Mouse (Mus musculus) intestine, embryonic 16.5 days (tissue): ENCODE results near the gene Padi4. TPM values are rescaled to one million over a fixed set of nuclear protein-coding genes. Genes with fewer than 3 reads are reported as not detected.

Experiments
- ATAC-seq: fragments of 200-750 bp; cut with Nextera tagmentation; 2 replicates; pipeline ENCODE4 v1.8.0; 2017; ENCODE audit warnings: moderate TSS enrichment, moderate library complexity
- H3K27ac ChIP-seq: fragments of 300-500 bp; sonication (generic); 2 replicates; pipeline ENCODE4 v1.5.1; 2014; ENCODE audit warnings: mild to moderate bottlenecking, low read length
- H3K27me3 ChIP-seq: fragments of 300-500 bp; sonication (generic); replicated peaks from 2 replicates; pipeline ENCODE4 v1.6.1; 2014; ENCODE audit warnings: low read length, control low read depth, mixed read lengths; ENCODE audit not compliant: control insufficient read depth, insufficient read depth
- H3K36me3 ChIP-seq: fragments of 300-500 bp; sonication (generic); 2 replicates; pipeline ENCODE4 v1.6.1; 2014; ENCODE audit warnings: low read length, control low read depth; ENCODE audit not compliant: control insufficient read depth, insufficient read depth
- H3K4me1 ChIP-seq: fragments of 300-500 bp; sonication (generic); 2 replicates; pipeline ENCODE4 v1.6.1; 2014; ENCODE audit warnings: low read length, control low read depth, mixed read lengths; ENCODE audit not compliant: control insufficient read depth, insufficient read depth
- H3K4me2 ChIP-seq: fragments of 300-500 bp; sonication (generic); 2 replicates; pipeline ENCODE4 v1.6.1; 2014; ENCODE audit warnings: low read depth, low read length, control low read depth
- H3K4me3 ChIP-seq: fragments of 300-500 bp; sonication (generic); 2 replicates; pipeline ENCODE4 v1.5.1; 2014; ENCODE audit warnings: mild to moderate bottlenecking, low read length
- H3K9ac ChIP-seq: fragments of 300-500 bp; sonication (generic); 2 replicates; pipeline ENCODE4 v1.6.1; 2014; ENCODE audit warnings: low read depth, low read length
- H3K9me3 ChIP-seq: fragments of 300-500 bp; sonication (generic); 2 replicates; pipeline ENCODE4 v1.6.1; 2016; ENCODE audit warnings: low read length, control low read depth; ENCODE audit not compliant: control insufficient read depth
- WGBS: fragments of 180-500 bp; shearing (Covaris S2); extraction: QIAGEN DNeasy Blood & Tissue Kit; methylation state at CpG from one replicate; pipeline ENCODE4 v1.1.7; 2014; 5-methylcytosine and 5-hydroxymethylcytosine counted together
- polyA plus RNA-seq: library from polyadenylated mRNA; unstranded; fragments of >200 nt; fragmentation: Nextera tagmentation; extraction: Ambion mirVana; gene quantifications from 2 replicates; pipeline ENCODE4 v1.2.1, GENCODE M21; 2015

The Padi4 gene
- polyA plus RNA-seq, 1 experiment from 2014 or later = 4.4 TPM

DNA sequence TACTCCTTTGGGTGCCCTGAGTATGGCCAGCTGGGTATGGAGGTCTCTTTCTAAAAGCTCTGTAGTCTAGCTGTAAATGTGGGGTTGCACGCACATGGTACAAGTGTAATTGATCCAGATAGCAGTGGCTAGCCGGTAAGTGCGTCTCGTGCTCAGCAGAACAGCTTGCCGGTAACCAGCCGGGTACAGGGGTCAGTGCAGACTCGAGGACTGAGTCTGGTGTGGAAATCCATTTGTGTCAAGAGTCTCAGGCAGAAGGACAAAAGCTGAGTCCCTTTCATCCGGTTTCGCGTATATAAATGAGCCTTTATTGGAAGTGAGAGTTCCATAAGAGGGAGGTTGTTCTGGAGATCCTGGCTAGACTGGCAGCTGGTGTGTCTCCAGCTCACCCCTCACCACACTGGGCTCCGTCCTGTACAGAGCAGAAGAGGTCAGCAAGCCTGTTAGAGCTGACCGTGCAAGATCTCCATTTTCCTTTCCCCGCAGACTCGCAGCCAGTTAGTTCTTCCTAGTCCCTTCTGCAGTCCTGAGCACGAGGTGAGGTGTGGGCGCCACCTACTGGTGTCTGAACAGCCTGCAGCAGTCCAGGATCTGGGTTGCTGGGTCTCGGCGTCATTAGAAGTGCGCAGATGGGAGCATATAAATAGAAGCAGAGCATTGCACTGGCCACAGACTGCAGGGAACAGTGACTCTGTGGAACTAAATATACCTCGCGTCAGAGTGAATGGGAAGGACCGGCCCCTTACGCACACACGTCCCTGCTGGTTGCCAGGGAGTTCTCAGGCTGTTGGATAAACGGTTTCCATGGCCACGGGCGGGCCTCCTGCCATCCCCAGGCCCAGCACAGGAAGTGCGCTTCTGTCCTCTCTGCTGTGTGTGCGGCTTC is 60.3 kb downstream of the Padi4 start:
- Histone ChIP-seq H3K4me1 (peaks cover 10% of the 10 kb centered on the region), H3K36me3 (peaks cover 34% of the 10 kb centered on the region), H3K4me3 (no peak overlapping the region), H3K4me2 (no peak overlapping the region), H3K9ac (0 out of 2 replicates have a peak overlapping the region, but pooled peaks have one; percentile 24), H3K9me3 (no peaks in the 10 kb centered on the region), H3K27ac (peak overlapping the region; percentile 61), H3K27me3 (no peaks in the 10 kb centered on the region)
- peak; percentile 83 for ATAC-seq
- WGBS = 40% methylated on average over 29 of the region's 29 CpGs

DNA sequence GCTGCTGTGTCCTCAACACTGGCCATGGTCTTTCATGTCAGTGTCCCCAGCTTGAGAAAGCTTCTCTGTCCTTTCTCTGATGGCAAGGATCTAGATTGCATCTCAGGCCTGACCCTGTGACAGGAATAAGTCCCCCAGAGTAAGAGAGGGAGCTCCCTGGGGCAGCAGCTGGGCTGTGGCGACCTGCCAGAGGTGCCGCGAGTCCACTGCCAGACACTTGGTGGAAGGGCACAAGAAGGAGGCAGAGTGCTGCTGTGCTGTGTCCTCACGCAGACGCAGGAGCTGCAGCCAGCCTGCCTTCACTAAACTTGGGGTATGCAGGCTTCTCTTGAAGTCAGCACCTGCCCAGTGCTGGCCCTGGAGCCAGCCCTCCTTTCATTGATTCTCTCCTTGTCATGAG is 62.7 kb downstream of the Padi4 start:
- H3K36me3 ChIP-seq = peaks cover 30% of the 10 kb centered on the region
- no peaks in the 10 kb centered on the region for H3K9me3 ChIP-seq
- H3K27me3 ChIP-seq = no peaks in the 10 kb centered on the region
- H3K4me3 ChIP-seq = no peak overlapping the region
- H3K27ac ChIP-seq = no peak overlapping the region
- no peak overlapping the region for H3K9ac ChIP-seq
- ATAC-seq = no peak
- WGBS = 81% methylated on average over 5 of the region's 5 CpGs
- no peak overlapping the region for H3K4me2 ChIP-seq
- peaks cover 33% of the 10 kb centered on the region for H3K4me1 ChIP-seq

- no peaks in the 10 kb centered on the region for H3K9me3 ChIP-seq
- H3K4me3 ChIP-seq = no peak overlapping the region
- no peaks in the 10 kb centered on the region for H3K27me3 ChIP-seq
- ATAC-seq = no peak
- H3K4me1 ChIP-seq = peaks cover 37% of the 10 kb centered on the region
- H3K4me2 ChIP-seq = no peak overlapping the region
- 85% methylated on average over 10 of the region's 10 CpGs for WGBS
- no peak overlapping the region for H3K27ac ChIP-seq
- H3K9ac ChIP-seq = no peak overlapping the region
- peaks cover 27% of the 10 kb centered on the region for H3K36me3 ChIP-seq
Measured at GRCm38 (mm10) chr4:140710781-140711180, 63.3 kb downstream of the Padi4 start.

- H3K4me1 ChIP-seq = peaks cover 47% of the 10 kb centered on the region
- H3K36me3 ChIP-seq = peaks cover 18% of the 10 kb centered on the region
- WGBS = 83% methylated on average over 10 of the region's 10 CpGs
- ATAC-seq = no peak
- no peaks in the 10 kb centered on the region for H3K27me3 ChIP-seq
- H3K9me3 ChIP-seq = no peaks in the 10 kb centered on the region
- H3K9ac ChIP-seq = no peak overlapping the region; the same call in 1 of the 2 replicates
- no peak overlapping the region for H3K27ac ChIP-seq
- H3K4me2 ChIP-seq = no peak overlapping the region
- H3K4me3 ChIP-seq = no peak overlapping the region
Measured at GRCm38 (mm10) chr4:140709617-140710016, 64.4 kb downstream of the Padi4 start.

GRCm38 (mm10) chr4:140709111-140709510 is 64.9 kb downstream of the Padi4 start:
- WGBS = 73% methylated on average over 7 of the region's 7 CpGs
- H3K4me1 ChIP-seq = peaks cover 50% of the 10 kb centered on the region
- H3K4me2 ChIP-seq = no peak overlapping the region
- no peaks in the 10 kb centered on the region for H3K9me3 ChIP-seq
- no peak overlapping the region for H3K9ac ChIP-seq
- H3K36me3 ChIP-seq = peaks cover 13% of the 10 kb centered on the region; the same call in 1 of the 2 replicates
- no peaks in the 10 kb centered on the region for H3K27me3 ChIP-seq
- ATAC-seq = no peak
- no peak overlapping the region for H3K27ac ChIP-seq
- no peak overlapping the region for H3K4me3 ChIP-seq

DNA sequence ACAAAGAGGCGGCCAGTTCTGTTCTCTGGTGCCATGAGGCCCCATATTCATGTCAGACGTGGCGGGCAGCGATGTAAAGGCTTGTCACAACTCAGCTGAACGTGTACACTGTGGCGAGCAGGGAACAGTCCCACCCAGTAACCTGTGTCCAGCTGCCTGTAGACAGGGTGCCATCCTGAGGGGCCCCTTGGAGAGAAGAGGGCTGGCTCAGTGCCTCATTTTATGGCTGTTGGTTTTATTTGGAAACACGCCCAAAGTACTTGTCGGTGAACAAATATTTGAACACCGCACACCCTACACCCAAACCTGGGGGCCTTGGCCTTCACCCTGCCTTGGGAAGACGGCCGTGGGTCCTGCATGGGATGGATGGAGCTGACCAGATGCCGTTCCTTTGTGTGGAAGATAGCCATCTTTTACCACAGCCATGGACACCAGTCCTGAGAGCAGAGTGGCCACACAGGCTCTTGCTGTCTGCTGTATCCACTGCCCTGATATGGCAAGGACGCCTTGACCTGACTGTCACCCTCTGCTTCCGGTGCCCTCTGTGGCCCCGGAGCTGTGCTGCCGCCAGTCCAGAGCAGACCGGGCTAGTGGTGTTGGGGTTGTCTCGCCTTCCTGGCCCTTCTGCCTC is 65.6 kb downstream of the Padi4 start:
- WGBS = 57% methylated on average over 18 of the region's 18 CpGs
- peak overlapping the region; percentile 78 for H3K27ac ChIP-seq
- ATAC-seq = peak; percentile 84
- no peak overlapping the region for H3K4me3 ChIP-seq
- no peaks in the 10 kb centered on the region for H3K9me3 ChIP-seq
- peaks cover 11% of the 10 kb centered on the region; the same call in 1 of the 2 replicates for H3K36me3 ChIP-seq
- peak overlapping the region; percentile 34 for H3K4me2 ChIP-seq
- peak overlapping the region; percentile 50 for H3K9ac ChIP-seq
- H3K27me3 ChIP-seq = no peaks in the 10 kb centered on the region
- H3K4me1 ChIP-seq = peaks cover 54% of the 10 kb centered on the region

DNA sequence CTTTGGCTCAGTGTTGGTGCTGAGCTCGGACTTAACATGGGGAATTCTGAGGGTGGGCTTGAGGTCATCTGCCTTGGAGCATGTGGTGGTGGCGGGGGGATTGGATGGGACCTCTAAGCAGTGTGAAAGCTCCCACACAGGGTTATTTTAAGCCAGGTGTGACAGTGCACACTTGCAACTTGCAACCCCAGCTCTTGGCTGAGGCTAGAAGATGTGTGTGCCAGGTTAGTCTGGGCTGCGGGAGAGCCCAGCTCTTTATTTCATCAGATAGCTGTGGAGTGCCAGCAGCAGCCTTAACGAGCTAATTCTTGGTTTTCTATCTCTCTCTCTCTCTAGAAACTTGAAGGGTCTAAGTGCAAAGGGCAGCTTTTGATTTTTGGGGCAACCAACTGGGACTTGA is 66.4 kb downstream of the Padi4 start:
- Histone ChIP-seq H3K27ac (peak overlapping the region; percentile 78), H3K9me3 (no peaks in the 10 kb centered on the region), H3K4me1 (peaks cover 55% of the 10 kb centered on the region), H3K4me2 (peak overlapping the region; percentile 34), H3K27me3 (no peaks in the 10 kb centered on the region), H3K9ac (peak overlapping the region; percentile 50), H3K4me3 (peak overlapping the region; percentile 12; the same call in 1 of the 2 replicates), H3K36me3 (peaks cover 11% of the 10 kb centered on the region; the same call in 1 of the 2 replicates)
- 71% methylated on average over 4 of the region's 4 CpGs for WGBS
- ATAC-seq = no peak

- peak overlapping the region; percentile 67 for H3K4me3 ChIP-seq
- H3K4me1 ChIP-seq = peaks cover 62% of the 10 kb centered on the region
- H3K36me3 ChIP-seq = peaks cover 4% of the 10 kb centered on the region; the same call in 1 of the 2 replicates
- H3K27ac ChIP-seq = peak overlapping the region; percentile 13; the same call in 1 of the 2 replicates
- H3K27me3 ChIP-seq = 0 out of 2 replicates have a peak, but pooled peaks cover 4% of the 10 kb centered on the region
- 22% methylated on average over 4 of the region's 4 CpGs for WGBS
- H3K9ac ChIP-seq = peak overlapping the region; percentile 84
- peak overlapping the region; percentile 96; the same call in 1 of the 2 replicates for H3K4me2 ChIP-seq
- no peak for ATAC-seq
- H3K9me3 ChIP-seq = no peaks in the 10 kb centered on the region
Measured at GRCm38 (mm10) chr4:140704166-140704565, 69.9 kb downstream of the Padi4 start.

DNA sequence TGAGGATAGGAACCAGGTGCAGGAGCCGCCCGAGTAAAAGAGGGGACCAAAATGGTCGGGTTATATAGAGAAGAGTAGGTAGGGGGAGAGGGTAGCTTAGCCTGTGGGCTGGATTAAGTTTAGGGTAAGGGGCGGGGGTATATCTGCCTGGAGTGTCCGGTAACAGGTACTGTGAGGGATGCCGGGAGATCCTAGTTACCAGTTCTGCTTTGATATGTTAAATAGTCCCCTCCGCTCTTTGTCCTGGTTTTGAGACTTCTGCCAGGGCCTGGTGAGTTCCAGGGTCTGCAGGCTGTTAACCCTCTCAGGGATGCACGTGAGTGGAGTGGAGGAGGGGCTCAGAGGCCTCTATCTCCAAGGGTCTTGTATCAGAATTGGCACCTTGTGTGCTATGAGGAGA is 70.4 kb downstream of the Padi4 start:
- Histone ChIP-seq H3K4me1 (peaks cover 57% of the 10 kb centered on the region), H3K4me2 (peak overlapping the region; percentile 96), H3K27ac (peak overlapping the region; percentile 18; the same call in 1 of the 2 replicates), H3K4me3 (peak overlapping the region; percentile 67), H3K27me3 (0 out of 2 replicates have a peak, but pooled peaks cover 8% of the 10 kb centered on the region), H3K36me3 (peaks cover 3% of the 10 kb centered on the region; the same call in 1 of the 2 replicates), H3K9ac (peak overlapping the region; percentile 84), H3K9me3 (no peaks in the 10 kb centered on the region)
- WGBS = 13% methylated on average over 8 of the region's 8 CpGs
- no peak for ATAC-seq
